Mouse (Mus musculus) left cerebral cortex, adult 8-10 months (tissue): Measurements from ENCODE around the gene 4930558K02Rik. TPM values are rescaled to one million over a fixed set of nuclear protein-coding genes. Genes with fewer than 3 reads are reported as not detected.

Experiments
- DNase-seq, 2 experiments: peaks; one replicate each; pipeline ENCODE4 v3.0.0; 2022; ENCODE audit warnings: low spot score in 2 of 2
- total RNA-seq, 4 experiments: library from RNA; stranded (reverse); gene quantifications; 2 replicates each; pipeline ENCODE4 v1.2.4; 2022

4930558K02Rik gene
- under 1 TPM in 1 of 4 experiments, not detected in 3; 0.36 TPM for total RNA-seq

DNA sequence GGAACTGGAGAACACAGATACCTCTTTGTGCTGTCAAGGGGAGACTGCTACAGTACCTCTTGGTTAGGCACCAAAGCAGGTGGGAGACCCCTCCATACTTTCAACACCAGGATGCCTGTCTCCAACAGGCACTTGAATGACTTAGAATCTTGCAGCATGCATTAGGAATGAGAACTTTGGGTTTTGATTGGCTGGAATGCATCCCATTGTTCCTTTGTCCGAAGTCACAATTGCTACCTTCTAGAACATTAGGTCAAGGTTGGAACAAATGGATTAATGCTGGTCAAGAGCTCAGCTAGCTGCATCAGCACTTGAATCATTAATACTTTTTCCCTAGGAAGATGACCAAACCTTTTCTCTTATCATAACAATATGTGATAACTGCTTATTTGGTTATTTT is at the start of gene 4930558K02Rik:
Gene 4930558K02Rik (minus strand): TSS at position 101 of the 400 bp plus-strand sequence.
- no peak for DNase-seq

GRCm38 (mm10) chr1:162023681-162024270 is 44.3 kb upstream of the 4930558K02Rik start:
- no peak for DNase-seq

DNA sequence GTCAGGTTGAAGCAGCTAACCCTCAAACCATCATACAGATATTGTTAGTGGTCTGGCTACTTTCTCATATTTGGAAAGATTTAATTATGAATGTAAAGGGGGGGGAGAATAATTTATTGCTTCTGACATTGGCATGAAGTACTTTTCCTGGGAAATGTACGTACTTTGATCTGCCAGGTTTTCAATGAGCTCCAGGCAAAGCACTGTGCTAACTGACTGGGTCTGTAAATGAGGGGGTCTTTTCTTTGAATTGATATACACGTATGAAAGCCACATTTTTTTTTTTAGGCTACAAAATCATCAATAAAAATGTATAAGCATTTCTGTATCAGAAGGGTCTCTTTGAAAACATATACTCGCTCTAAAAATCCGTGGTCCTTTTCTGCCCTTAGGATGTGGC is 41.3 kb upstream of the 4930558K02Rik start:
- DNase-seq: no peak

DNA sequence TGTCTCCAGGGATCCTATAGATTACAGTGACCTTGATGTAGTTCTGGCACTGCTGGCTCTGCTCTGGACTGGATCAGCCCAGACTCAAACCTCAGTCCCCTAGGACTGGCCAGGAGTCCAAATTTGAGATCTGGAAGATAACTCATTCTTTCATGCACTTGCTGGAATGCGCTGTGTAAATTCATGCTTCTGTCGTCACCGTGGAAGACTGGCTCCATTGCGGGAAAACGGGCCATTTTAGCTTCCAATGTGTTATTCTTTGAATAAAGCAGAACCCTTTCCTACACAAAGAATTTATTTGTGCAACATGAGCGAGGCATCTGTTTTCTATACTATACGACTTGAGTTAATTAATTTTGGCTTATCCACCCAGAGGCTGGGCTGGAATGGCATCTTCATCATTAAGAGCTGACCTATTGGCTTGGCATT is 40.9 kb upstream of the 4930558K02Rik start:
- DNase-seq: no peak

- no peak for DNase-seq
Observed at GRCm38 (mm10) chr1:162018601-162018977, 39.2 kb upstream of the 4930558K02Rik start.

DNA sequence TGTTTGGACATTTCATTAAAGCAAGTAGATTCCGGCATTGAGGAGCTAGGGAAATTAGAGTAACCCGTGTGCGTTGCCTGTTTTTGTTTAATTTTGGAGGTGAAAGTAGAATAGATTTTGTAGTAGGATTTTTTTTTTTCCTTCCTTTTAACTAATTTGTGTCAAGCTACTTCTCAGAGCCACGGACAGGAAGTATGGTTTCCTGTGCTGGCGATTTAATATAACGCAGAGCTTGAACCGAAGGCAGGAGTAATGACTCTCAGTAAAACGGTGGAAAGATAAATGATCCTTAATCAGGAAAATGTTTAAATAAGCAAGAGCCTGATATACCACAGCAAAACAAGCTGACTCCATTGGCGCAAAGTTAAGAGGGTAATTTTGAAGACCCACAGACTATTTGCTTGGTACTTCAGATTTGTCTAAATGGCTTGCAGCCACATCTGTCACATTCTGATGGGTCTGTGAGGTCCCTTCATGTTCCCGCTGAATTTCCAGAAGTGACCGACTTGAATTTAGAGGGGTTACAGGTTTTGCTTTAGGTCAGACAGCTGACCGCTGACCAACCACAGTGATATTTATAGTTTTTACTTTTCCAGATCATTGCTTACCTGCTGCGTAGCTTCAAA is 38.7 kb upstream of the 4930558K02Rik start:
- no peak for DNase-seq

GRCm38 (mm10) chr1:162016982-162017381 is 37.5 kb upstream of the 4930558K02Rik start:
- no peak for DNase-seq

DNA sequence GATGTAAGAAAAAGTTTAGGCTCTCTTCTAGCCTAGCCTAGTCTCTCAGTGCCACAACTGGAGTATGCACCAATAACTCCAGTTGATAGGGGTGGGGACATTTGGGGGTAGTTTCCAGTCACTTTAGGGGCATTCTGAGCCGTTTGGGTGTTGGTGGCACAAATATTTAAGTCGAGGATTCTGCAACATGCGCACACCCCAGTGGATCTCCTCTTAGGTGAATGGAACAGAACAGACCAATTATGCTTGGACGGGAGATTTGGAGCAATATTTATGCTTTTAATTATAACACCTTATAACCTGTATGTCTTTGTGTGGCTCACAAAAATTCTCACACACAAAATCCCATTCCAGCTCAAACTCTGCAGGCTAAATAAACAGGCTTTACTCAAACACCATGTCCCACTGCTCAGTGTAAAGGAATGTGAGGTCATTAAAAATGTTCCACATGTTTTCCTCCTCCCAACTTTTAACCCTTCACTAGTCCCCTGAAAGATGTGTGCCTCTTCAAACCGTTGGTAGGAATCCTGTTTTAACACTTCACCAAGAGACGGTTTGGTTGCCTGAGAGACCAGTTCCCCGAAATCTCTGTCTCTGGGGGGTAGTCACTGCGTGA is 35.9 kb upstream of the 4930558K02Rik start:
- DNase-seq: no peak

GRCm38 (mm10) chr1:162013561-162013960 is 34.1 kb upstream of the 4930558K02Rik start:
- DNase-seq: no peak

- no peak for DNase-seq
Observed at GRCm38 (mm10) chr1:162011523-162012245, 32.2 kb upstream of the 4930558K02Rik start.

DNA sequence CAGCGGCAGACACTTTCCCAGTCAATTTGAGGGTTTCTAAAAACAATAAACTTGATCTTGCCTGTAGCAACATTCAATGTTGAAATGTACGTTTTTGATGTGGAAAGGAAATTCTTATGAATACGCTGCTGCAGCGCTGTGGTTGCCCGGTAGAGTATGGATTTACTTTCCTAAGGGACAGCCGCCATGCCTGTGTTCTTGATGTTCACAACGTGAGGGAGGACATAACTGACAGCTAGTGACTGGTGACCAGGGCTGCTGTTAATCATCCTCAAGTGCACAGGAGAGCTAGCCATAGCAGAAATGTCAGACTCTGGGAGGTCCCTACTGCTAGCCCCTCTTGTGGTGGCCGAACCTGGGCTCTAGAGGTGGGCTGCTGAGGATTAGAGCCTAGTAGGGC is 29.6 kb upstream of the 4930558K02Rik start:
- no peak for DNase-seq

DNA sequence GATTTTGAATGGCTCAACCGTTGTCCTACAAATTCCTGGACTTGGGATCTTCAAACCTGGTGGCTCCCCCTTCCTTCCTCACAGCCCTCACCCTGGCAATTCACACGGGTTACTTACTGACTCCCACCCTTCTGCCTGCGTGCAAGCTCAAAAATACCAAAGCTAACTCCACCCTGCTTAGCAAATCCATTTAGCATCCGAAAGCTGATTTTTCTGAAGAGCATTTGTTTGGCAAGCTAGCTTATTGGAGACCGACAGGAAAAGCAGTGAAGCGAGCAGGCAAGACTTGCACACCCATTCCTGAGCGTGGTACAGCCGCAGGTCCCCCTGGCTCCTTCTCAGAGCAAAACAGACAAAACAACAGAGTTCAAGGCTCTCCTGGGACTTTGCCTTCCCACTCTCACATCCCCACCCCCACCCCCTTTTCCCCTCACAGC is 29.2 kb upstream of the 4930558K02Rik start:
- no peak for DNase-seq

DNA sequence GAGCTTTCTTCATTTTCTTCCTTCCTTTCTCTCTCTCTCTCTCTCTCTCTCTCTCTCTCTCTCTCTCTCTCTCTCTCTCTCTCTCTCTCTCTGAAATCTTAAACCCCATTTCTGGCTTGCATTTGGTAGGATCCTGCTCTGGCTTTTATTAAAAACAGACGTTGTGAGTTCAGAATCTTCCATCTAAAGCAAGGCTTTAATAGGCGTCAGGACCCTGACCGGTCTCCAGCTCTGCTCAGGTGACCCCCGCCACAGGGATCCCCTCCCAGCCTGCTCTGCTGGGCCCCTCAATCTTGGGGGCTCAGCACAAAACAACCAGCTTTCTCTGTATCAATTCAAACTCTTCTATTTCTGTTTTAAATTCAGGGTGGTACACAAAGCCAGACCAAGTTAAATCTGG is 28.8 kb upstream of the 4930558K02Rik start:
- no peak for DNase-seq

DNA sequence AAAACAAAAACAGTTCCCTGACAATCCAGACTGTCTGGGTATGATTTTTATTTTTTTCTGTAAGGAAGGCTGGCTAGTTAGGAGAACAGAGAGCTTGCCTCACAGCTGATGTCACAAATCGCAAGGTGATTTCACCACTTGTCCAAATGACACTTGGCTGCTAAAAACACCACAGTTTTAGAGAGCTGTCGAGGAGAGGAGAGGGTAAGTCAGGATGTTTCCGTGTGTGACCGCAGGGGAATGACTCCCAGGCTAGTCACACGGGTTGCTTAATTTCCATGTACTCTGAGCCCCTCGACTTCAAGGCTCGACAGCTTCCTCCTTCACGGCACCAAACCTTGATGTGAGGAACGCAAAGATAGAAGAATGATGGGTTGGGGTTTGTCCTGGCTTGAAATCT is 26.7 kb upstream of the 4930558K02Rik start:
- DNase-seq: no peak

GRCm38 (mm10) chr1:162004821-162005770 is 25.7 kb upstream of the 4930558K02Rik start:
- no peak for DNase-seq

GRCm38 (mm10) chr1:162004518-162004780 is 25.0 kb upstream of the 4930558K02Rik start:
- no peak for DNase-seq

DNA sequence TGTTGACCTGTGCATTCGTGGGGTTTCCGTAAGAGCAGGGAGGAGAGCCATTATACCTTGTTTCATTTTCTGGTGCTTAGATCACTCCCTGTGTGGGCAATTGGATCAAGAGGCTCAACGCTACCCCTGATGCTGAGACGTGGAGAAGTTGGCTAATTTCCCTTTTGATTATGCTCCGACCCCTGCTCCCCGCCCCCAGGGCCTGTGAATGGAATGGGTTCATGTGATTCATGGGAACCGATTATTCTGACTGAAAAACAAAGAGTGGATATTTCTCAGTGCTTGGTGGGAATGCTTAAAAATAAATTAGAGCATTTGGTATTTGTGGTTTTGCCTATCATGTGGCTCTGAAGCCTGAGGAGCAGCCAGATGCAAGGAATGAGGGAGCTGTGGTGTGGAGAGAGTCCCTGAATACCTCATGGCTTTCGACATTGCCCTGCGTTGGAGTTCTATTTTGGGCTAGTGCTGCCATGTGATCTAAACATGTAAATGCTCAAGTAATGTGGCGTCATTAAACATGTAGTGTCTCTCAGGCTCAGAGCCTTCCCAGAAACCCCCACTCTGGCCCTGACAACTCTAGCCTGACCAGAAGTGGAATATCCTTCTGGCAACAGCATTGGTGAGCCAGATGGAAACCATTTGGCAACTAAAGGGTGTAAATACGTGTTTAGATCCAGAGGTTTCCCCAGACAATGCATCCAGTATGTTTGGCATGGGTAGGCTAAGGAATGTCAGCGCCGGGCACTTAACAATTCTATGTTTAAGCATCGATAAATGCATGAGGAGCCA is 24.5 kb upstream of the 4930558K02Rik start:
- no peak for DNase-seq

GRCm38 (mm10) chr1:162001328-162001727 is 21.9 kb upstream of the 4930558K02Rik start:
- no peak for DNase-seq

GRCm38 (mm10) chr1:161999882-162000371 is 20.5 kb upstream of the 4930558K02Rik start:
- DNase-seq: peak; percentile 57 to 83

GRCm38 (mm10) chr1:161999338-161999737 is 19.9 kb upstream of the 4930558K02Rik start:
- no peak for DNase-seq
